Mouse (Mus musculus) cerebellum, adult 2 months (tissue): Measurements from ENCODE around the gene Hils1.

Experiments
- CTCF ChIP-seq: fragments of 200-500 bp; IDR thresholded peaks from 2 replicates; pipeline ENCODE4 v1.5.1; 2011; ENCODE audit warnings: low read depth, mild to moderate bottlenecking, control low read depth, low read length, moderate library complexity, borderline replicate concordance; ENCODE audit not compliant: insufficient read depth
- POLR2A ChIP-seq: fragments of 200-500 bp; IDR thresholded peaks from 2 replicates; pipeline ENCODE4 v1.6.1; 2011; ENCODE audit warnings: low read length, control low read depth, borderline replicate concordance; ENCODE audit not compliant: insufficient read depth

- TF ChIP-seq CTCF (peak; percentile 55), POLR2A (no peak)
Observed at GRCm38 (mm10) chr11:94942282-94943023, 24.9 kb upstream of the Hils1 start.
